In genomic region chr5:118682007-118682406, GRCm38 (mm10) we compare ENCODE assay signal across 17 mouse cellular contexts.
DNase-seq lines count a peak whose midpoint lies in the region; ATAC-seq and TF ChIP-seq lines count a peak whose summit lies in the region.
"Had no signal": no experiment of that assay in that cellular context is flagged by ENCODE, and none has a peak within 500 bp of the region (broad histone marks: within the 10 kb centered on the region; RNA-seq: fewer than 3 reads in every experiment).

No protein-coding gene starts in this region.

- peak overlapping the region; percentile 43; the same call in 1 of the 2 replicates for H3K27ac ChIP-seq in kidney, adult 2 months (ENCODE audit: insufficient read depth, low read depth, low read length)
- no peak overlapping the region for H3K27ac ChIP-seq in kidney, embryonic 16.5 days (ENCODE audit: low read length)
- H3K27ac ChIP-seq in heart, embryonic 10.5 days = no peak overlapping the region
- H3K27ac ChIP-seq: embryonic facial prominence, embryonic 12.5 days; forebrain, embryonic 15.5 days; hindbrain, embryonic 13.5 days had no signal

- no peak for TF ChIP-seq POLR2A in kidney, adult 2 months (IDR thresholded peaks at IDR 0.05; ENCODE audit: low read depth, low read length)

- no peaks in the 10 kb centered on the region for H3K36me3 ChIP-seq in kidney, adult 2 months (ENCODE audit: control insufficient read depth, insufficient read depth, low read length)
- peaks cover 8% of the 10 kb centered on the region for H3K36me3 ChIP-seq in kidney, embryonic 16.5 days (ENCODE audit: insufficient read depth, low read length)
- H3K36me3 ChIP-seq in heart, embryonic 10.5 days = peaks cover 17% of the 10 kb centered on the region
- H3K36me3 ChIP-seq: forebrain, embryonic 15.5 days had no signal

- no peak for DNase-seq in kidney, adult 2 months
- DNase-seq in A20 (ENCODE audit: low read depth, low spot score) = peak; percentile 84
- DNase-seq in spleen, postnatal 36 days (ENCODE audit: low spot score in 2 of 2) = peak; percentile 73 to 77
- no peak for DNase-seq in heart, embryonic 10.5 days (ENCODE audit: low spot score)
- DNase-seq in urinary bladder, postnatal 14 days (ENCODE audit: low spot score) = no peak
- DNase-seq: adrenal gland, postnatal 10 days; cerebellum, adult 11 months; cerebellum, adult 9-10 months; cerebellum, postnatal 25 days; gastrocnemius, postnatal 36 days; heart, adult 11 months; heart, postnatal 10 days had no signal

- ATAC-seq in kidney, embryonic 16.5 days (ENCODE audit: low FRiP score, low TSS enrichment) = no peak
- ATAC-seq in neutrophil, adult 5-6 weeks (ENCODE audit: extremely low read depth, insufficient number of reproducible peaks, low FRiP score, poor library complexity, severe bottlenecking) = peak; percentile 74; the same call in 1 of the 2 replicates
- ATAC-seq: forebrain, embryonic 15.5 days had no signal

- no peak overlapping the region for H3K9ac ChIP-seq in kidney, embryonic 16.5 days (replicated peaks; ENCODE audit: low read length)
- H3K9ac ChIP-seq: embryonic facial prominence, embryonic 12.5 days; forebrain, embryonic 15.5 days; hindbrain, embryonic 13.5 days had no signal

- no peak overlapping the region for H3K4me3 ChIP-seq in kidney, adult 2 months (ENCODE audit: insufficient read depth, low read depth, low read length)
- no peak overlapping the region for H3K4me3 ChIP-seq in kidney, embryonic 16.5 days (ENCODE audit: low read length)
- no peak overlapping the region for H3K4me3 ChIP-seq in heart, embryonic 10.5 days
- H3K4me3 ChIP-seq: embryonic facial prominence, embryonic 12.5 days; forebrain, embryonic 15.5 days; hindbrain, embryonic 13.5 days had no signal

- WGBS in kidney, adult 2 months = 76% methylated on average over 6 of the region's 6 CpGs
- WGBS in kidney, embryonic 16.5 days = 74% methylated on average over 6 of the region's 6 CpGs
- 91% methylated on average over 6 of the region's 6 CpGs for WGBS in heart, embryonic 10.5 days

- no peak overlapping the region for H3K4me2 ChIP-seq in kidney, embryonic 16.5 days (replicated peaks; ENCODE audit: low read depth, low read length)
- H3K4me2 ChIP-seq: embryonic facial prominence, embryonic 12.5 days; forebrain, embryonic 15.5 days; hindbrain, embryonic 13.5 days had no signal

- no peak for TF ChIP-seq CTCF in kidney, adult 2 months (conservative IDR thresholded peaks at IDR 0.05; ENCODE audit: insufficient read depth, insufficient read length, low read depth, low read length)

- no peaks in the 10 kb centered on the region for H3K27me3 ChIP-seq in kidney, adult 2 months (replicated peaks; ENCODE audit: control insufficient read depth, insufficient read depth, low read length)
- no peaks in the 10 kb centered on the region for H3K27me3 ChIP-seq in kidney, embryonic 16.5 days (ENCODE audit: insufficient read depth, low read length)
- no peaks in the 10 kb centered on the region for H3K27me3 ChIP-seq in heart, embryonic 10.5 days (ENCODE audit: insufficient read depth, poor library complexity, severe bottlenecking)
- H3K27me3 ChIP-seq: embryonic facial prominence, embryonic 12.5 days; forebrain, embryonic 15.5 days; hindbrain, embryonic 13.5 days had no signal

- no peaks in the 10 kb centered on the region for H3K9me3 ChIP-seq in kidney, embryonic 16.5 days (ENCODE audit: low read length)
- H3K9me3 ChIP-seq in heart, embryonic 10.5 days = no peaks in the 10 kb centered on the region
- H3K9me3 ChIP-seq: embryonic facial prominence, embryonic 12.5 days; forebrain, embryonic 15.5 days; hindbrain, embryonic 13.5 days had no signal

- peaks cover 29% of the 10 kb centered on the region for H3K4me1 ChIP-seq in kidney, adult 2 months (ENCODE audit: control insufficient read depth, insufficient read depth, low read length)
- peaks cover 21% of the 10 kb centered on the region for H3K4me1 ChIP-seq in kidney, embryonic 16.5 days (ENCODE audit: insufficient read depth, low read length)
- peaks cover 32% of the 10 kb centered on the region for H3K4me1 ChIP-seq in heart, embryonic 10.5 days

Comparison
In these comparisons a context has a peak if more than half of its experiments do, and no peak if none do; other contexts are left out.
1. DNase-seq: peak in A20 (single experiment) and spleen, postnatal 36 days (2 of 2); none in kidney, adult 2 months (single experiment), heart, embryonic 10.5 days (single experiment) and urinary bladder, postnatal 14 days (single experiment).